Mouse (Mus musculus): Measurements from ENCODE around the gene Zfp275. TPM values are rescaled to one million over a fixed set of nuclear protein-coding genes. Genes with fewer than 3 reads are reported as not detected.

Gene Zfp275
- total and polyA plus RNA-seq, 3 experiments = 2.0 to 21.1 (median 9.4) TPM

DNA sequence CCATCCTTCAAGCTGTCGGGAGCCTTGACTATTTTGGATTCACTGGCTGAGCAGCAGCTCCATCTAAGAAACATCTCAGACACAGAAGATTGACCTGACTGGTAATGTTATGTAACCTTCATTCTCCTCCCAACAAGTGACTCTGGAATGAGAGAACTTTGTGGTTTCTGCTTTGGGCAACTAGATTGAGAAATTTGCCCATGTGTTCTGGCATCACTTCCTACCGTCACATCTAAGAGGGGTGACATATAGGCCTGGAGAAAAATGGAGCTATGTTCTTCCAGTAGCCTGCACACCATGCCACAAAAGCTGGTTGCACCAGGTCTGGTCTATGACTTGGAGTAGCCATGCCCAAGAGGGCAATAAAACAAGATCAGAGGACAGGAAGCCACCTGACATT, 13.7 kb downstream of the Zfp275 start:
- ATAC-seq (ENCODE audit: extremely low read depth, insufficient number of reproducible peaks, low FRiP score, poor library complexity, severe bottlenecking) (no peak), DNase-seq (ENCODE audit: low spot score) (no peak)
- peaks cover 73% of the 10 kb centered on the region for H3K36me3 ChIP-seq (replicated peaks)
- no peaks in the 10 kb centered on the region for H3K4me1 ChIP-seq (ENCODE audit: insufficient read depth, low read depth, low read length)
- H3K9me3 ChIP-seq (replicated peaks) = no peaks in the 10 kb centered on the region
- no peak overlapping the region for H3K4me3 ChIP-seq (ENCODE audit: low read depth, low read length)
- H3K27me3 ChIP-seq (ENCODE audit: insufficient read depth, low read length) = no peaks in the 10 kb centered on the region
- no peak for TF ChIP-seq CTCF (IDR thresholded peaks at IDR 0.05; ENCODE audit: low read depth, low read length)
- no peak for TF ChIP-seq GATA2 (IDR thresholded peaks at IDR 0.05; ENCODE audit: borderline replicate concordance, low read depth, low read length)
- no peak for TF ChIP-seq GATA1 (IDR thresholded peaks at IDR 0.05; ENCODE audit: borderline replicate concordance, low read length)
- TF ChIP-seq TAL1 (conservative IDR thresholded peaks at IDR 0.05; ENCODE audit: low read depth, low read length) = no peak
- TF ChIP-seq POLR2AphosphoS5 (IDR thresholded peaks at IDR 0.05; ENCODE audit: insufficient replicate concordance, low read depth, low read length) = no peak

DNA sequence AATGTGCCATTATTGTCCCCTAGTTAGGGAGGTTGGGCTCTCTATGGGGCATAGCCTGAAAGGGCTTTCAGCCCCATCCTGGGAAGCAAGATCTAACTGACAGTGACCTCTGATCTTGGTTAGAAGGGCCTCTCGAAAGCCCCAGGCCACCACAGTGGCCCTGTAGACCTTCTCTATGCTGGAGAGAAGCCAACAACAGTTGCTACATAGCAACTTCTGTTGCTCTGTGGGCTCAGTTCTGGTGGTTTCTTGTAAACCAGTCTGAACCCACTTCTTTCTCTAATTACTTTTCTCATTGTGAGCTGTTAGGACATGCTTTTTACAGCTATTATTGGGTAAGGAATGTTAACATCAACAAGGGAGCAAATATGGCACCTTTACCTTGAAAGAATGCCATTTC, 14.3 kb downstream of the Zfp275 start:
- no peaks in the 10 kb centered on the region for H3K4me1 ChIP-seq (ENCODE audit: insufficient read depth, low read depth, low read length)
- peaks cover 68% of the 10 kb centered on the region for H3K36me3 ChIP-seq (replicated peaks)
- no peak for ATAC-seq (ENCODE audit: extremely low read depth, insufficient number of reproducible peaks, low FRiP score, poor library complexity, severe bottlenecking)
- TF ChIP-seq TAL1 (conservative IDR thresholded peaks at IDR 0.05; ENCODE audit: low read depth, low read length) (no peak), GATA1 (IDR thresholded peaks at IDR 0.05; ENCODE audit: borderline replicate concordance, low read length) (no peak), CTCF (IDR thresholded peaks at IDR 0.05; ENCODE audit: low read depth, low read length) (no peak), POLR2AphosphoS5 (IDR thresholded peaks at IDR 0.05; ENCODE audit: insufficient replicate concordance, low read depth, low read length) (no peak), GATA2 (IDR thresholded peaks at IDR 0.05; ENCODE audit: borderline replicate concordance, low read depth, low read length) (no peak)
- H3K9me3 ChIP-seq (replicated peaks) = no peaks in the 10 kb centered on the region
- H3K4me3 ChIP-seq (ENCODE audit: low read depth, low read length) = no peak overlapping the region
- H3K27me3 ChIP-seq (ENCODE audit: insufficient read depth, low read length) = no peaks in the 10 kb centered on the region
- DNase-seq (ENCODE audit: low spot score) = no peak

DNA sequence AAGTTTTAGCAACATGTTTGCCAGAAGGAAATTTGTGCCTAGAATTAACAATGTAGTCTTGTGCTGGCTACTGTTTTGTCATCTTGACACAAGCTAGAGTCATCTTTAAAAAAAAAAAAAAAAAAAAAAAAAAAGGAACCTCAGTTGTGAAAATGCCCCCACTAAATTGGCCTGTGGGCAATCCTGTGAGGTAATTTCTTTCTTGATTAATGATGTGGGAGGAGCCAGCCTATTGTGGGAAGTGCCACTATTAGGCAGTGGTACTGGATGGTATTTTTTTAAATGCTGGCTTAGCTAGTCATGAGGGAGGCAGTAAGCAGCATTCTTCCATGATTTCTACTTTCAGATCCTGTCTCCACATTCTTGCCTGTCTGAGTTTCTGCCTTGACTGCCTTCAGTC, 20.9 kb downstream of the Zfp275 start:
- Histone ChIP-seq H3K9me3 (replicated peaks) (no peaks in the 10 kb centered on the region), H3K4me3 (ENCODE audit: low read depth, low read length) (no peak overlapping the region), H3K4me1 (ENCODE audit: insufficient read depth, low read depth, low read length) (no peaks in the 10 kb centered on the region), H3K27me3 (ENCODE audit: insufficient read depth, low read length) (no peaks in the 10 kb centered on the region), H3K36me3 (replicated peaks) (peaks cover 12% of the 10 kb centered on the region)
- TF ChIP-seq CTCF (IDR thresholded peaks at IDR 0.05; ENCODE audit: low read depth, low read length) = no peak
- no peak for TF ChIP-seq GATA2 (IDR thresholded peaks at IDR 0.05; ENCODE audit: borderline replicate concordance, low read depth, low read length)
- no peak for TF ChIP-seq TAL1 (conservative IDR thresholded peaks at IDR 0.05; ENCODE audit: low read depth, low read length)
- TF ChIP-seq POLR2AphosphoS5 (IDR thresholded peaks at IDR 0.05; ENCODE audit: insufficient replicate concordance, low read depth, low read length) = no peak
- no peak for TF ChIP-seq GATA1 (IDR thresholded peaks at IDR 0.05; ENCODE audit: borderline replicate concordance, low read length)
- ATAC-seq (ENCODE audit: extremely low read depth, insufficient number of reproducible peaks, low FRiP score, poor library complexity, severe bottlenecking) (no peak), DNase-seq (ENCODE audit: low spot score) (no peak)

DNA sequence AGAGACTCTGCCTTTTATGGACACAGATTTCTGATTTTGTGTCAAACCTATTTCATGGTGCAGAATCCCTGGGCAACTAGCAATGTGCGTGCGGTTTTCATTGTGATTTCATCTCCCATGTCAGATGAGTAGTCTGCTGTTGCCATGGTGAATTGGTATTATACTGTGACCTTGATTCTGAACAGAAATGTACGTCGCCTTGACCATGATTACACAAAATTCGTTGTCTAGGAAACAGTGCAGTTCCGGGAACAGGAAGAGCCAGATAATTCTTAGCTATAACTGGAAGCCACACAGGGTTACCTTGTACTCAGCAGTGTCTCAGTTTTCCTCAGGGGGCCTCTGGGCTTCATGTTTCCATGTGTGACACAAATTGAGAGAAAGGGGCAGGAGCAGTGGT, 42.0 kb downstream of the Zfp275 start:
- Histone ChIP-seq H3K4me1 (ENCODE audit: insufficient read depth, low read depth, low read length) (no peaks in the 10 kb centered on the region), H3K36me3 (replicated peaks) (no peaks in the 10 kb centered on the region), H3K27me3 (ENCODE audit: insufficient read depth, low read length) (no peaks in the 10 kb centered on the region), H3K9me3 (replicated peaks) (no peaks in the 10 kb centered on the region), H3K4me3 (ENCODE audit: low read depth, low read length) (no peak overlapping the region)
- ATAC-seq (ENCODE audit: extremely low read depth, insufficient number of reproducible peaks, low FRiP score, poor library complexity, severe bottlenecking) (no peak), DNase-seq (ENCODE audit: low spot score) (no peak)
- no peak for TF ChIP-seq POLR2AphosphoS5 (IDR thresholded peaks at IDR 0.05; ENCODE audit: insufficient replicate concordance, low read depth, low read length)
- TF ChIP-seq GATA2 (IDR thresholded peaks at IDR 0.05; ENCODE audit: borderline replicate concordance, low read depth, low read length) = no peak
- TF ChIP-seq GATA1 (IDR thresholded peaks at IDR 0.05; ENCODE audit: borderline replicate concordance, low read length) = no peak
- TF ChIP-seq CTCF (IDR thresholded peaks at IDR 0.05; ENCODE audit: low read depth, low read length) = no peak
- TF ChIP-seq TAL1 (conservative IDR thresholded peaks at IDR 0.05; ENCODE audit: low read depth, low read length) = no peak

DNA sequence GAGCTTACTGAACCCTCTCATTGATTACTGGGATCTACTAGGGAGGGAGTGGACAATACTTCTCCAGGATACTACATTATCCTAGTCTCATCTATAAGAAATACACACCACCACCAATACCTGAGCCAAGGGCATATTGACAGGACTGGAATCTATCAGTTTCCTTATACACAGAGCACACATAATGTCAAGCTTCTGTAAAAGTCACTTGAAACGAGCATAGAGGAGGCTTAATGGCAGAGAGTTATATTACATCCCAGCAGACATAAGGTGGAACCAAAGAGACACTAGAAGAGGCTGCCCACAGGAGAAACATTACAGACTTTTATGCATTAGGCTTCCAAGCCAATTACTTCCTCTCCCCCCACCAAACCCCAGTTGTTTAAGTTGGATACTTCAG, 42.5 kb downstream of the Zfp275 start:
- H3K9me3 ChIP-seq (replicated peaks) = no peaks in the 10 kb centered on the region
- DNase-seq (ENCODE audit: low spot score) (no peak), ATAC-seq (ENCODE audit: extremely low read depth, insufficient number of reproducible peaks, low FRiP score, poor library complexity, severe bottlenecking) (no peak)
- H3K4me1 ChIP-seq (ENCODE audit: insufficient read depth, low read depth, low read length) = no peaks in the 10 kb centered on the region
- H3K4me3 ChIP-seq (ENCODE audit: low read depth, low read length) = no peak overlapping the region
- TF ChIP-seq POLR2AphosphoS5 (IDR thresholded peaks at IDR 0.05; ENCODE audit: insufficient replicate concordance, low read depth, low read length) (no peak), GATA1 (IDR thresholded peaks at IDR 0.05; ENCODE audit: borderline replicate concordance, low read length) (no peak), GATA2 (IDR thresholded peaks at IDR 0.05; ENCODE audit: borderline replicate concordance, low read depth, low read length) (no peak), TAL1 (conservative IDR thresholded peaks at IDR 0.05; ENCODE audit: low read depth, low read length) (no peak), CTCF (IDR thresholded peaks at IDR 0.05; ENCODE audit: low read depth, low read length) (no peak)
- H3K36me3 ChIP-seq (replicated peaks) = no peaks in the 10 kb centered on the region
- no peaks in the 10 kb centered on the region for H3K27me3 ChIP-seq (ENCODE audit: insufficient read depth, low read length)

DNA sequence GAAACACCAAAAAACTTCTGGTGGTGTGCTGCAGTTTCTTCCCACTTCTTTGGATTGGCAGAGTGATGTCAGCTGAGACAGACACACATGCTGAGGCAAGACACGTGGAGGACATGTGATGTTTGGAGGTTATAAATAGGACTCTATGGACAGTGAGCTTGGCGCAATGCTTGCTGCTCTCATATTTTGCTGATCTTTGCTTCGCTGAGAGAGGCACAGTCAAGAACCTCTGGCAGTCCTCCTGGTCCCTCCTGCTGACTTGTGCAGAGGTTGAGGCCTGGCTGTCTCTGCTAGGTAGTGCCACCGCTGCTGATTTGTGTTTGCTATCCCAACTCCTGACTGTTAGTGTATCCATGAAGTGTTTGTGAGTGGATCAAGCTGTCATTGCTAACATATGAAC, 49.1 kb downstream of the Zfp275 start:
- no peak overlapping the region for H3K4me3 ChIP-seq (ENCODE audit: low read depth, low read length)
- no peak for DNase-seq (ENCODE audit: low spot score)
- TF ChIP-seq TAL1 (conservative IDR thresholded peaks at IDR 0.05; ENCODE audit: low read depth, low read length) (no peak), POLR2AphosphoS5 (IDR thresholded peaks at IDR 0.05; ENCODE audit: insufficient replicate concordance, low read depth, low read length) (no peak), GATA2 (IDR thresholded peaks at IDR 0.05; ENCODE audit: borderline replicate concordance, low read depth, low read length) (no peak), GATA1 (IDR thresholded peaks at IDR 0.05; ENCODE audit: borderline replicate concordance, low read length) (no peak), CTCF (IDR thresholded peaks at IDR 0.05; ENCODE audit: low read depth, low read length) (no peak)

More for the DNA sequence above, 49.1 kb downstream of the Zfp275 start:
- H3K9me3 ChIP-seq (replicated peaks) = no peaks in the 10 kb centered on the region
- H3K27me3 ChIP-seq (ENCODE audit: insufficient read depth, low read length) = no peaks in the 10 kb centered on the region
- H3K36me3 ChIP-seq (replicated peaks) = no peaks in the 10 kb centered on the region
- no peak for ATAC-seq (ENCODE audit: extremely low read depth, insufficient number of reproducible peaks, low FRiP score, poor library complexity, severe bottlenecking)
- no peaks in the 10 kb centered on the region for H3K4me1 ChIP-seq (ENCODE audit: insufficient read depth, low read depth, low read length)

Data from G1E (cell line).